Mouse (Mus musculus): Measurements from ENCODE around the gene Clmn.

Gene Clmn

DNA sequence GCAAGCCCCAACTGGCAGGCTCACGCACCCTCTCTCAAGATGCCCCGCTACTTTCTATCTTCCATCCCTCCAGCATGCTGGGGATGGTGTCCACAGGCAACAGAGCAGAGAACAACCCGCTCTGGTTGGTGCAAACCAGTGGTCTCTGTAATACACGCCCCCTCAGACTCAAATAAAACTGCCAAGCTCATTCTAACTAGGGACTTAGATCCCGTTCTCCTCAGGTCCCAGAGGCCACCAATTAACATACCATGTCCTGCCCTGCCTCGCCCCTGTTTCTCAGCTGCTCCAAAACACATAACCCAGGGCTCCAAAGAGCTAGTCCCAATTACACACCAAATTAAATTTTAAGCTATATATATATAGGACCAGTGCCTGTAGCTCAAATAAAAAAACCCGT lies 50.6 kb downstream of the Clmn start:
- DNase-seq (ENCODE audit: inconsistent ontology term): no peak

DNA sequence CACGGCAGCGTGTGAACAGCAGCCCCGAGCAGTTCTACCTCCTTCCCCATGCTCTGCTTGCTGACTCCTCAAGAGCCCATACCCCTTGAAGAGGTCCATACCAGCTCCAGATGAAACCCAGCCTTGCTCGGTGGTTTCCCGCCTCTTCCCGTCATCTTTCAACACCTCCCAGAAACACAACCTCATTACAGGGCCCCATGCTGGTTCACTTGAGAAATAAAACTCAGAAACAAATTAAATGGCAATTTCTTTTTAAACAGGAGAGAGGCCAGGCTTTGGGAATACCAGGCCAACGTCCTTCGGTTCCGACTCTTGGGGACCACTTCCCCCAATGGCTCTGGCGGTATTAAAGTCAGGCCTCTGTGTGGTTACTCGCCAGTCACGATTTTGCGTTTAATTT lies 51.1 kb downstream of the Clmn start:
- no peak for DNase-seq (ENCODE audit: inconsistent ontology term)

DNA sequence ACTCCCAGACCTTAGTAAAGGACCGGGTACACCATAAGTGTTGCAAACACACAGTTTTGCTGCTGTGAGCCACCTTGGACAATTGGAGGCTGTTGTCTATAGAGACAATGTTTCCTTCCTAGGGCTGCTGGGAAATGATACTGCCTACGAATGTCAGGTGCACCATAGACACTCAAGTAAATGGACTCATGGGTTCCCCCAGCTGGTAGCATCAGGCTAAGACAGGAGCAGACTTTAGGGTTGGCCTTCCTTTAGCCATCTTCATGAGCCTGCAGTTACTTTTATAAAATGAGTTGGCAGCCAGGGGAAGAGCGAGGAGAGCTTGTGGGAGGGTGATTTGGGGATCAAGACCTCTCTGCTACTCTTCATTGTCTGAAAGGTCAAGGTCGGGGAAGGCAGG lies 52.2 kb downstream of the Clmn start:
- DNase-seq (ENCODE audit: inconsistent ontology term): no peak

DNA sequence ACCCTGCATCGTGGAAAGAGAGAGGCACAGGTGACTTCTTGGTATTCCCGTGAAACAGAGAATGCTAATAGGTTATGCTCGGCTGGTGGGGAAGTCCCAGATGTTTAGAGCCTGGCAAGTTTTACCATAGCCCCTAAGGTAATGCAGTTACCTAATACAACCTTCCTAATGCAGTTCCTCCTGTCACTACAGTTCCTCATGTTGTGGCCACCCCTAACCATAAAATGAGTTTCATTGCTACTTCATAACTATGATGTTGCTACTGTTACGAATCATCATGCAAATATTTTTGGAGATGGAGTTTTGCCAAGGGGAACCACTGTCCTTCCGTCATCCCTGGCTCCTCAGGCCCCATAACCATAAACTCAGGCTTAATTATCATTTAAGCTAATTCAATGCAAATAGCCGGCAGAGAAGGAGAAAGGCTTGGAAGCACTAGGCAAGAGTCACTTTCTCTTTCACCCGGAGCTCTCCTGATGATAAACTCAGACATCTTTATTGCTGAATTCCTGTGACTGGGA lies 53.9 kb downstream of the Clmn start:
- DNase-seq (ENCODE audit: inconsistent ontology term): peak; percentile 59

DNA sequence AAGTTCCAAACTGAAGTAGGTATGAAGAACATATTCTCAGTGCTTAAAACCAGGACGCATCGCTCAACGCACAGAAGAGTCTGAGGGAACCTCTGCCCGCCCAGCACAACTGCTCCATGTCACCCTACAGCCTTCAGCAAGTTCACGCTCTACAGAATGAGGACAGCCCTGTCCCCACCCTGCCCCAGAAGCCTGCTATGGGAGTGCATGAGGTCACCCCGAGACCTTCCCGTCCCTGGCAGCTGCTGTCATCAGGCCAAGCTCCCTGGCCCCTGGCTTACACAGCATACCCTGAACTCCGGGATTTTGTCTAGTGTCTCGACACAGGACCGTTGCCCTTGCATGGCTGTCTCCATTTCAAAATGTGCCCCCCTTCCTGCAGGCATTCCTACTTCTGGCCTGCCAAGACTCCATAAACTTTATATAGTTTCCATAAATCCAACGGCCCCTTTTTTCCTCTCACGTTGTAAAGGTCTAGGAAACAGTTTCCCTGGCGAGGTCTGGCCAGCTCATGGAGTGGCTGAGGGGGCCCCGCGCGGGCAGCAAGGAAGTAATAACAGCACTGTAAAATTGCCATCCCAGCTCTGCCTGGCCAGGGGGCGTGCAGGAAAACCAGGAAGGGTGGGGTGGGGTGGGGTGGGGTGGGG lies 56.3 kb downstream of the Clmn start:
- no peak for DNase-seq (ENCODE audit: inconsistent ontology term)

DNA sequence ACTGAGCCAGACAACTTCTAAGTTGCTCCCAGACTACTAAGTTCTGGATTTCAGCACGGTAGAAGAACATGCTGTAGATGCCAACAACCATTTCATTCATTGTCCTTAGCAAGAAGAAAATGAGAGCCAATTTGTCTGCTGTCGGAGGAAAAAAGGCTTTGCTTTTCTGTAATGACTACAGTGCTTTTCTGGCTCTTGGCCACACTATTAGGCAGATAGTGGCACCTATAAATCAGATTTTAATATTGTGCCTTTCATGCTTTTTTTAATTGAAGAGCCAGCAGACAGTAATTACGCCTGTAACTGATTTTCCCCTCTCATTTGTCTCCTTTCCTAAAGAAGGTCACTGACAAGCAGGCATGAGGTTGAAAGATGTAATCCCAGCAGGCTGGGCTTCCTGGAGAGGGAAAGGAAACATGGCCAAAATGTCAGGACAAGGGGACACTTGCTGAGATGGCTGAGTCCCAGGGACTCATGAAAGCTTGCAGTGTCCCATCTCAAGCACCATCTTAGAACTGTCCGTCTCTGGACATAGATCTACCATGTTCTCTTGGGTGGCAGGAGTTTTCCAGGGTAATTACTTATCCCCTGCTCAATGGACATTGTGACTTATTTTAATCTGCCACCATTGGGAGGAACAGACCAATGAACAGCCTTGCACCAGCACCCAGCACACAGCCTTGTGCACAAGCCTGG lies 58.0 kb downstream of the Clmn start:
- DNase-seq (ENCODE audit: inconsistent ontology term): peak; percentile 58

DNA sequence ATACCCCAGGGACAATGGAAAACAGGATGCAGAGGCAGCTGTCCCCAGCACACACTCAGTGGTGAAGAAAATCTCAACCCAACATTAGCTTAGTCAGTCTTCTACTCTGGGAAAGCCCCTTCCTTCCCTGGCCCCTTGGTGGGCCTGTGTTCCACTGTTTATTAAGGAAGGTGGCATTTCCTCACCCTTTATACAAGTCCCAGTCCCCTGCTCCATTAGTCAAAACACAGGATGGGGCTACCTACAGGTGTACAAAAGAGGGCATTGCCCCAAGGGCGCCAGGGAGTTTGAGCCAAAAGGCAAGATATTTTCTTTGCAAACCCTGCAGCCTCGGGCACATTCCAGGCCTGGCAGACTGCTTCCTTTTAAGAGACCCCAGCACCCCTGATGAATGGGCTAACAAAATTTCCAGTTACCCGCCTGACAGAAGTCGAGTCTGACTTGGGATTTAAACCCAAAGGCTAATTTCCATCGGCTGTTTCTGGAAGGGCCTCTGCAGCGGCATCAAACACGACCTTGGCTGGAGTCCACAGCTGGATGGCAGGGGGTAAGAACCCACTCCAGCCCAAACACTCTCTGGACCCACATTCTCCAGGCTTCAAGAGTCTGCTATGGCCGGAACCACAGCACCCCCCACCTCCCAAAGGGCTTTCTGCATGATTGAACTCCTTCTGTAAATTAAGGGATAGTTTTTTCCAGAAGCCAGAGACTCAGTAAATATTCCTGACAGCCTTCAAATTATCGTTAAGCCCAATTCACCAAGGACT lies 63.2 kb downstream of the Clmn start:
- peak; percentile 56 for DNase-seq (ENCODE audit: inconsistent ontology term)

DNA sequence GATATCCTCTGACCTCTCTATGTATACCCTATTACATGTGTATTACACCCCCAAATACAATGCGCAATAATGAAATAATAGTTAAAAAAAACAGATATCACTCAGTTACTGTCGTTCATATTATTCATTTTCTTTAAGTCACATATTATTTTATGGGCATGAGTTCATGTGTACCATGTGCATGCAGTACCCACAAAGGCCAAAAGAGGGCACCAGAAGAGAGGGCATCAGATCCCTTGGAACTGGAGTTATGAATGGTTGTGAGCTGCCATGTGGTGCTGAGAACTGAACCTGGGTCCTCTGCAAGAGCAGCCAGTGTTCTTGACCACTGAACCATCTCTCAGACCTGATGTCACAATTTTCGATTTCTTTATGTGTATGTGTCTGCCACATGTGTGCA lies 65.5 kb downstream of the Clmn start:
- DNase-seq (ENCODE audit: inconsistent ontology term): no peak

DNA sequence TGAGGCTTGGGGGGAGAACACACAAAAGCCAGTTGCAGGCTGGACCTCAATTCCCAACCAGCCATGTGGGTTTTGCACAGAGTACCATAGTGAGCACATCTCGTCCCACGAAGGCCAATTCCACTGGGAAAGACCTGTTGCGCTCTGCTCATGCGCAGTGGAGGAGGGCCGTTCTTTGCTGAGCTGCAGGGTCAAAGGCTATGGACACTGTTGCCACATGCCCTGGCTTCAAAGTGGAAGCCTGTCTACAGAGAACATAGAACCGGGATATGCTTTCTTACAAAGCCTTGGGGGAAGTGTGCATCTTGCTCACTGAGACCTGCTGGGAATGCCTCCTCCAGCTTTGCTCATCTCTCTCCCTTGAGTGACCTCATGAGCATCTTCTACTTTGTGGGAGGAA lies 67.0 kb downstream of the Clmn start:
- no peak for DNase-seq (ENCODE audit: inconsistent ontology term)

DNA sequence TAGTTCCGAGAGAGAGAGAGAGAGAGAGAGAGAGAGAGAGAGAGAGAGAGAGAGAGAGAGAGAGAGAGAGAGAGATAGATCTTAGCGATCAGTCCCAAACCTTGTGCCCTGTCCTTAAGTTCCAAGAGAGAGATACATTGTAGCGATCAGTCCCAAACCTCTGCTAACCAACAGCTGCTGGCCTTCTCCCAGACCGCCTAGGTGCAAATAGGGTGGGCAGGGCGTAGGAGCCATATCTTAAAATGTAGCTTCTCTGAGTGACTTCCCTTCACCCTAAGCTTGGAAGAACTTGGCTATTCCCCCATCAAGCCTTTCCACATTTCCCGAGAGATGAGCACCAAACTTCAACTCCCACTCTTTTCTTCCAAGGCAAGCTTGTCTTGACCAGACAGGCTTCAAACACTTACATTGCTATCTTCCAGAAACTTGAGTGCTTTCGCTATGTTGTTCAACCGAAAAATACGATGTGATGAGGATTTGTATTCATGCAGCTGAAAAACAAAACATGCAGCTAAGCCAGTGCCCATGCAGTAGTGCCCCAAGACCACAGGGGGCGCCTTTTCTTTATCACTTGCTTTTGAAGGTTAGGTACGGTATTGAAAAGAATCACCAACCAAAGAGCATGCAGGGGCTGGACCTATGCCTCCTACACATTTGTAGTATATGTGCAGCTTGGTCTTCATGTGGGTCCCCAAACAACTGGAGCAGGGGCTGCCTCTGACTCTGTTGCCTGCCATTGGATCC lies 68.1 kb downstream of the Clmn start:
- no peak for DNase-seq (ENCODE audit: inconsistent ontology term)

DNA sequence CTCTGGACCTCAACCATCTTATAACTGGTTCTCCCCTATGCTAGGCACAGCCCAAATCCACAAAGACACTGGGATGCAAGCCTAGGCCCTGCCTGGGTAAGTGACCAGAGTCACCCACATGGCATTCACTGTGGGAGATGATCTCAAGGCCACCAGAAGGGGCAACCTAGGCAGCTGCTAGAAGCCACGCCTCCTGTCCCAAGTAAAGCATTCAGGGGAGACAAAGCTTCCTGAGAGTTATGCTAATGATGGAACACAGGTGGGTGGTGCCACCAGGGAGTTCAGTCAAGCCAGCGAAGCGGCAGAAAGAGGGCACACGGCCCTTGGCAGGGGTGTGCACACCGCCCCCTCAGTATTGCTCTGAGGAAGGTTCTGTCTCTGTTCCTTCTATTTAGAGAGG lies 69.9 kb downstream of the Clmn start:
- DNase-seq (ENCODE audit: inconsistent ontology term): peak; percentile 20

DNA sequence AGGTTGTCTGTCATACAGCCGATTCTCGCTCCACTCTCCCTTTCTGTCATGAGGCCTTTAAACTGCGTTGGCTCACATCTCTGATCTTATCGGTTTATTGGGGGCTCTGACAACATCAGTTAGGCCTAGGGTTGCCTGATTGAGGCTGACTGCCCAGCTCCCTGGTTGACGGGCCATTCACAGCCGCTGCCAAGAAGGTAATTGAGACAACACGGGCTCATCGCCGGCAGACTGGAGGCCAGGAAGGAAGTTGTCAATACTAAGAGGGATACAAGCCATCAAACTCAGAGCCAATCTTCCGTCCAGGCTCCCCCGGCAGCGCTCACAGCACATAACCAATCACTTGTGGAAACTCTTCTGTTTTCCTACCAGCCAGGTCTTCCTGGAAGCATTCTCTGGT lies 71.4 kb downstream of the Clmn start:
- DNase-seq (ENCODE audit: inconsistent ontology term): peak; percentile 9

DNA sequence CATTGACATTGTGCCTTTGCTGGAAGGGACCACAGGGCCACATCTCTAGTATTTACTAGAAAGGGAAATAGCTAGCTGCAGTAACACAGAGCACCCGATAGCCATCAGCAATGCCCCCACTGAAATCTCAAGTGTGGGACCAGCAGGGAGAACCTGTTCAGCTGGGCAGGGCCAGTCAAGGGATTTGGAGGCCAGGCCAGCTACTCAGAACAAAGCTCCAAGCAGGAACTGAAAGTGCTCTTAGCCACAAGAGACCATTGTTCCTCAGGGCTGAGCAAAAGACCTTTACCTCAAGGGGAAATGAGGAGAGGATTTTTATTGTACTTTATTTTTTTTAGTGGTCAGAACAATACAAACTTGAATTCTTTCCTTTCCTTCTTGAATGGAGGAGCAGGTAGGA lies 87.3 kb downstream of the Clmn start:
- no peak for DNase-seq (ENCODE audit: inconsistent ontology term)

DNA sequence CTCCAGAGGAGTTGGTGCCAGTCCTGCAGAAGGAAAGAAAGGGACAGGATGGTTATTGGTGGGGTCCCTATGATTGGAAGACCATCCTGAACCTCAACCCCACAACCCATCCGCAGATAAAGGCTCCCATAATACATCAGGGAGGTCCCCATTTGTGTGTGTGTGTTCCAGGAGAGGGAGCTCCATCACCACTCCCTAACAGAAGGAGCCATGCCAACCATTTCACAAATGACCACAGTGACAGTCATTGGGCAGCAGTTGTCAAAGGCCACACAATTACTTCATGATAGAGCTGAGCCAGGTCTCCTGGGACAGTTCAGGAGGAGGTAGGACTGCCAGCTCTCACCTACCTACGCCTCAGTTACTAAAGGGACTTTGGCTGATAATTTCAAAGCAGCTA lies 92.9 kb downstream of the Clmn start:
- DNase-seq (ENCODE audit: inconsistent ontology term): peak; percentile 19

DNA sequence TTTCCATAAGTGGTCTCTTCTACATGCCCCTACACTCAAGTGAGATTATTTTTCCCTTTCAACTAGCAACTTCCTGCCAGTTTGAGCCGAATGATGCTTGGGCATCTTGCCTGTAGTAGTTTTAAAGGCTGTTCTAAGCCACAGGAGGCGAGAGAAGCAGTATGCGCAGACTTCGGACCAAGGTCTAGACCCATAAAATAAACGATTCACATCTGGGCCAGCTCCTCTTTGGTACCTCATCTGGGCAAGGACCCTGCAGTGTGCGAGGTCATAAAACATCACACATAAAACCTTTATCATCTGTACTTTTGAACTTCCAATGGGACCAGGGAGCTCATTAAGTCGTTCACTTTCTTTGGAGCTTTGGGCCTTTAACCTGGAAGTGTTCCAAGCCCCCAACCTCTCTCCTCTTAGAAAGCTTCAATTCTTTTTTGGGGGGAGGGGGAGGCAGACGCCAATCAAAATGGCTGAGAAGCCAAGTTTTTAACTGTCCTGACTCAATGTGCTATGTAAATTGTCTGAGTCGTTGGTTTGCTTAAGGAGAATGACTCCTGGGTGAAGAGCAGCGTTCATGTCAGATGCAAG lies 95.6 kb downstream of the Clmn start:
- no peak for DNase-seq (ENCODE audit: inconsistent ontology term)

DNA sequence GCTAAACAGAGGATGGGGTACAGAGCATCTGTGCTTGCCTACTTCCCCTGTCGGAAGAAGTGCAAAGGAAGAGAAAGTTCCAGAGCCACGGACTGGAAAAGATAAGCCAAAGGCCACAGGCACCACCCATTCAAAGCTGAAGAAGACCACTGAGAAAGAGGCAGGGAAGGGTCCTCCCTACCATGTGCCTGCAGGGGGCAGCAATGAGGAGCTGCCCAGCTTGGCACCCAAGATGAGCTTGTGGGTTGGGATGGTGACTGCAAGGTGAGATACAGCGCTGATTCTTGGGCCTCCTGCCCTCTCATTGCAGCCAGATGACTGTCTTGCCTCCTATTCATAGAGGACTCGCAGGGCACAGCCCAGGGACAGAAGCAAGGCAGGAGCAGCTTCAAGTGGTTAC lies 97.7 kb downstream of the Clmn start:
- no peak for DNase-seq (ENCODE audit: inconsistent ontology term)

DNA sequence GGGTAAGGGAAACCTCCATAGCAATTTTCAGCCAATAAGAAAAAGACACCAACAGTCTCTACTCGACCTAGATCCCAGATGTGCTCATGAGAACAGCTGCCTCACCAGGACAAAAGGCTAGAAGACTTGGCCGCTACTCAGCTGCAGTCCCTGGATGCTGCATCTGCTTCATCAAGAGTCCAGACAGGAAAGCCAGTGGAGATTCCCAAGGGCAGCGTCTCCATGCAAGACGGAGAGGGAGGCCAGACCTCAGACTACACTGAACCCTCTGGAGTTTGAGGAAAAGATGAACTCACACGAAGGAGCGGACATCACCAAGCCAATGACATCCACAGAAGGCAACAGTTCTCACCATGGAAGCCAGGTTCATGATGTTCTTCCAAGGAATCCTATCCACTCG lies 99.1 kb downstream of the Clmn start:
- no peak for DNase-seq (ENCODE audit: inconsistent ontology term)

DNA sequence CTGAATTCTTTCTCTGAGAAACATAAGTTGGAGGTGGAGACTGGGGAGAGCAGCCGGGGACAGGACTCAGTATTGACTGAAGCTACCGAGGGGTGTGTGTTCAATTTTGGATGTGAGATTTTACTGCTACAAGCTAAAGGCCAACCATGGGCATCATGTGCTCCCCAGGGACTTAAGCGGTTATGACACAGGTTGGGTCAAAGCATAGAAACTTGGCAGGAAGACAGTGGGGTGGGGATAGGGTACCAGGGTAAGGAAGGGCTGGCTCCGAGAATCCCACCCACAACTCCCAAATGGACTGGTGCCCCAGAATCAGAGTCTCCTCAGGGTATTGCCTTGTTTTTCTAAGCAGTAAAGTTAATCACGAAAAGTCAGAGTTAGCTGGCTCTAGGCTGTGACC lies 99.8 kb downstream of the Clmn start:
- no peak for DNase-seq (ENCODE audit: inconsistent ontology term)

DNA sequence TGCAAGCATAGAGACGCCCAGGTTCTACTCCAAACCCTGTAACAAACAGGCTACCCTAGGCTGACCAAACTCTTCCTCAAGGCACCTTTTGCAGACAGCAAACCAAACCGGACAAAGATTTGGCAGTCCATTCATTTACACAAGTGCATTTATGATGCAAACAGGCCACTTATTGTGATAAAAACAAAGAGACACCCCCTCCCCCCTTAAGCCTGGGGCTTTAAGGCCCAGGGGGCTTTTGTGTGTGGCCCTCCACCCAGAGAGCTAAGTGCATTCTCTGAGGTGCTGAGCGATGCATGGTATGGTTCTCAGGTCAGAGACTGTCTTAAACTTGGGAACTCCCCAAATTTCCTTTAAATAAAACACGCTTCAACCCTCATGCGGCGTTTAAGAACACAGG lies 101.0 kb downstream of the Clmn start:
- DNase-seq (ENCODE audit: inconsistent ontology term): no peak

DNA sequence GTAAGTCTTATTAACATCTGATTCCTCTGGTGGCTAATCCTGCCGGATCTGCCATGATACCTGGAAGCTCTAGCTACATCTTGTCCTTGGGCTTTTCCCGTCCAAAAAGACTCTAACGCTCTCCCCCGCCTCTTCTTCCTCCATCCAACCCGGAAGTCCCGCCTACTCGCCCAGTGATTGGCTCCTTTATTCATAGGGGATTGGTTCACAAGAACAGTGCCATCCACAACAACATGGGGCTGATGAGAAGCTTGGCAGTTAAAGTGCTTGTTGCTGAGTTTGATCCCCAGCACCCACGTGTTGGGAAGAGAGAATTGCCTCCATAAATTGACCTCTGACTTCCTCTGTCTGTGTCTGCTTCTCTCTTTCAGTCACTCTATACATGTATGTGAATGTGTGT lies 103.5 kb downstream of the Clmn start:
- DNase-seq (ENCODE audit: inconsistent ontology term): no peak

DNA sequence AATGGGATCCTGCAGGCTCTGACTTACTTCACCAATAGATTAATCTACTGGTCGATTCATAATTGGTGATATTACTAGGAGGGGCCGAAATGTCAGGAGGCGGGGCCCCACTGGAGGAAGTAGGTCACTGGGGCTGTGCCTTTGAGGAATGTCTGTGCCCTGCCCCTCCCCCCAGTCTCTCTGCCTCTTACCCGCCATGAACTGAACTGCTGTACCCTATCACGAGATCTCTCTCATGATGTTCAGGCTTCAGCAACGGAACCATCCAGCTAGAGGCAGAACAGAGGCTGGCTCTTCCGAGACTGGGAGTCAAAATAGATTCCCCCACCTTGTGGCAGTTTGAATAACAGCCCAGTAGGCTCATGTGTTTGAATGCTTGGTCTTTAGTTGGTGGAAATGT lies 106.8 kb downstream of the Clmn start:
- DNase-seq (ENCODE audit: inconsistent ontology term): no peak

DNA sequence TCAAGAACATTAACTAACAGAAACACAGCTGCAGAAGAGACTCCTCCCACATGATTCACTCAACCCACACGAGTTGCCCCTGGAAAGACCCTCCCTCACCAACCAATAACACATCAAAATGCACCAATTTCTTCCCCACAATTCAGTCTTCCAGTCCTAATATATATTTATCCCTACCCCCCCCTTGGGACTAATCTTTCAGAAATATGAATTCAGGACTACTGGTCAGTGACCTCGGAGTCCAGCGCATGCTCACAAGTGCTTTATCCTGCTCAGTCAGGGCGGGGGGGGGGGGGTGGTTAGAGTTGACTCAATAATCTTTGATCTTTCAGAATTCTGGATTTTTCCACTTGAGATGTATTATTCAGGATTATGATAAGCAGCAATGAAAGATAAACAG lies 111.2 kb downstream of the Clmn start:
- no peak for DNase-seq (ENCODE audit: inconsistent ontology term)

All from Muller cell, postnatal 12 days (primary cell).